Mouse (Mus musculus) ovary, postnatal 36 days (tissue): Measurements from ENCODE around the gene Gm29735.
A peak's percentile ranks its signal among the peaks of the same experiment; 100 is the strongest.
"Not testable (repeated sequence)": the region's sequence is repeated elsewhere in the genome, so short reads cannot be mapped to it uniquely, and the experiment has no call there.

ENCODE experiments used
- DNase-seq: peaks from one replicate; pipeline ENCODE4 v3.0.0; 2022; ENCODE audit warnings: low spot score, mixed read lengths

The Gm29735 gene

GRCm38 (mm10) chr7:142157013-142157412 is at the start of gene Gm29735:
TSS of gene Gm29735 (minus strand) at chr7:142157113.
- DNase-seq = not testable (repeated sequence)

GRCm38 (mm10) chr7:142205488-142205887 is 48.6 kb upstream of the Gm29735 start:
- DNase-seq = no peak

- no peak for DNase-seq
These were observed 44.2 kb upstream of the Gm29735 start, which contains the start of gene Krtap5-3 for GRCm38 (mm10) chr7:142201064-142201463. TSS of gene Krtap5-3 (plus strand) at chr7:142201364.

- no peak for DNase-seq
These were observed 41.8 kb upstream of the Gm29735 start for GRCm38 (mm10) chr7:142198748-142199147.

- no peak for DNase-seq
These were observed 33.4 kb upstream of the Gm29735 start, which contains the start of gene Gm10153 for GRCm38 (mm10) chr7:142190289-142190688. TSS of gene Gm10153 (minus strand) at chr7:142190389.

- DNase-seq = no peak
These were observed 31.2 kb upstream of the Gm29735 start for GRCm38 (mm10) chr7:142188156-142188555.

- DNase-seq = no peak
These were observed 24.1 kb upstream of the Gm29735 start for GRCm38 (mm10) chr7:142181021-142181420.

- DNase-seq = no peak
These were observed 21.8 kb upstream of the Gm29735 start for GRCm38 (mm10) chr7:142178685-142179084.

- not testable (repeated sequence) for DNase-seq
These were observed 19.0 kb upstream of the Gm29735 start, which contains the start of gene Krtap5-2 for GRCm38 (mm10) chr7:142175905-142176304. TSS of gene Krtap5-2 (minus strand) at chr7:142176005.

- DNase-seq = no peak
These were observed 12.9 kb upstream of the Gm29735 start for GRCm38 (mm10) chr7:142169836-142170235.

GRCm38 (mm10) chr7:142165639-142166038 is 8.7 kb upstream of the Gm29735 start, which contains the start of gene Gm4553:
TSS of gene Gm4553 (minus strand) at chr7:142165739.
- not testable (repeated sequence) for DNase-seq

GRCm38 (mm10) chr7:142159366-142159765 is 2.5 kb upstream of the Gm29735 start:
- no peak for DNase-seq

- no peak for DNase-seq
These were observed 1.6 kb downstream of the Gm29735 start for GRCm38 (mm10) chr7:142155308-142155707.

- DNase-seq = no peak
These were observed 4.7 kb downstream of the Gm29735 start for GRCm38 (mm10) chr7:142152191-142152590.

- DNase-seq = no peak
These were observed 8.3 kb downstream of the Gm29735 start for GRCm38 (mm10) chr7:142148633-142149032.

- peak; percentile 11 for DNase-seq
These were observed 10.9 kb downstream of the Gm29735 start for GRCm38 (mm10) chr7:142146033-142146432.

- no peak for DNase-seq
These were observed 11.4 kb downstream of the Gm29735 start for GRCm38 (mm10) chr7:142145413-142145940.

- no peak for DNase-seq
These were observed 12.4 kb downstream of the Gm29735 start, which contains the start of gene Gm45337 for GRCm38 (mm10) chr7:142144507-142144906. TSS of gene Gm45337 (minus strand) at chr7:142144607.

- DNase-seq = not testable (repeated sequence)
These were observed 13.4 kb downstream of the Gm29735 start for GRCm38 (mm10) chr7:142143506-142144010.

GRCm38 (mm10) chr7:142140696-142141095 is 16.2 kb downstream of the Gm29735 start:
- no peak for DNase-seq

- DNase-seq = not testable (repeated sequence)
These were observed 21.0 kb downstream of the Gm29735 start, which contains the start of gene Gm39115 for GRCm38 (mm10) chr7:142135934-142136333. TSS of gene Gm39115 (minus strand) at chr7:142136034.

- DNase-seq = peak; percentile 13
These were observed 22.5 kb downstream of the Gm29735 start for GRCm38 (mm10) chr7:142134206-142134995.

- DNase-seq = no peak
These were observed 28.1 kb downstream of the Gm29735 start for GRCm38 (mm10) chr7:142128843-142129242.
